Mouse (Mus musculus): ENCODE measurements around the gene Epb41l5.

Gene Epb41l5

DNA sequence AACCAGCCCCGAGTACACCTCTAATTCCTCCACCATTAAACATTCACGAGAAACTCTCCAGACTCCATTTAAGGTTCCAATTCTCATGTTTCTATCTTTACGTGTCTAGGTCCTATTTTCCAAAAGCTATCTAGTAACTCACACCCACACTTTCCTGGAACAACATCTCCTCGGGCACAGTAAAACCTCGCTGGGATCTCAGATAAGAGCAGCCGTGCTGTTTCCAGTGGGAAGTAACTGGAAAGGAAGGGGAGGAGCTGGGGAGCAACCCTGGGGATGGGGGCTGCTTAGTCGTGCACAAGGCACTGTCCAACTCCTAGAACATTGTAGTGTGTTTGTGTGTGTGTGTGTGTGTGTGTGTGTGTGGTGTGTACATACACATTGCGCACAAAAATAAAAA is 146.9 kb downstream of the Epb41l5 start:
- no peak for DNase-seq (ENCODE audit: low spot score)

DNA sequence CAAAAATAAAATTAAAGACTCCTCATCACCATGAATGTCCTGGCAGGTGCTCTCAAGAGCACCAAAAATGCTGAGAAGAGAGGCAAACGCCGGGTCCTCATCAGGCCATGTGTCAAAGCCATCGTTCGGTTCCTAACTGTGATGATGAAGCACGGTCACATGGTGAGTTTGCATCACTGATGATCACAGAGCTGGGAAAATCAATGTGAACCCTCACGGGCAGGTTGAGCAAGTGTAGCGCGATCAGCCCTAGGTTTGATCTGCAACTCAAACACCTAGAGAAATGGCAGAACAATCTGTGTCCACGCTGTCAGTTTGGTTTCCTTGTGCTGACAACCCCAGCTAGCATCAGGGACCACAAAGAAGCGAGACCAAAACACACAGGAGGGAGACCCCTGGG is 149.3 kb downstream of the Epb41l5 start:
- DNase-seq (ENCODE audit: low spot score) = no peak

DNA sequence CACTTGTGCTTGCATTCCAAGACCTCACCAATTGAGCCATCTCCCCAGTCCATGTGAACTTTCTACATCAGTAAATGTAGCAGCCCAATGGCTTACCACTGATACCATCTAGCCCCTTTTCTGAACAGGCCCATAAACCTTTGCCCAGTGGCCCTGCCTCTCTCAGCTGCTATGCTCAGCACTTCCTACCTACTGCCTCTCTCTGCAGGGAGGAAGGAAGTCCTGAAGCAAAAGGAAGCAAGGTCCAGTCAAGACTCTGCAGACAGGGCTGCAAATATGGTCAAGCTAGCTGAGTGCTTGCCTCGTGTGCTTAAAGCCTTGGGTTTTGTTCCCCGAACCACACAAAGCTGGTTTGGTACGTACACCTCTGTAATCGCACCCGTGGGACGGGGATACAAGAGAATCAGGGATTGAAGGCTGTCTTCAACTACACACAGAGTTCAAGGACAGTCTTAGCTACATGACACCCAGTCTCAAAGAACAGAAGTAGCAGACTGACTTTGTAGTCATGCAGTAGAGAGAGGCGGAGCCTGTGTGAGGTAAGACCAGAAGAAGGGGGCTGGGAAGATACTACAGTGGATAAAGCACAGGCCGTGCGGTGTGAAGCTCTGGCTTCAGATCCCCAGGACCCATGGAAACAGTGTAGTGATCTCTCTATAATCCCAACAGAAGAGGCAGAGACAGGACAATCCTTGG is 150.1 kb downstream of the Epb41l5 start:
- no peak for DNase-seq (ENCODE audit: low spot score)

DNA sequence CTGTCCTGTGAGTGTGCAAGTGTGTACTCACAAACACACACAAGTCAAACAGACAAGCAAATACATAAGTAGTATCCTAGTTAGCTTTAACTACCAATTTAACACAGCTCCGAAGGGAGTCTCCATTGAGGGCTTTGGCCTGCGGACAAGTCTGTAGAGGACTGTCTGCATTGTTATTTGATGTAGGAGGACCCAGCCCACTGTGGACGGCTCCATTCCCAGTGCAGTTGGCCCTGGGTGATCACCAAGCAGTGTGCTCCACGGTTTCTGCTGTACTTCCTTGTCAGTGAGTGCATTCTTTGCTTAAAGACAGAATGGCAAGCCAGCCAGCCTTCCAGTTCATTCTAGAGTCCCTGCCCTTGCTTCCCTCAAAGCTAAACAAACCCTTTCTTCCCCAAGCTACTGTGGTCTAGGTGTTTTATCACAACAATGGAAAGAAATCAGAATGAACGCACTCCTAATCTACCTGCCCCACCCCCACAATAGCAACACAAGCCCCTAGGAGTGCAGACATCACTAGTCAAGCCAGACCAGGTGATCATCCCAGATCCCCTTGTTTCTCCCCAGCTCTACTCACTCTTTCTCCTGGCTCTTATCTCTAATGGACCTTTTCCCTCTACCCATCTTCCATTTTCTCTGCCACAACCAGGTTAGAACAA is 151.3 kb downstream of the Epb41l5 start:
- no peak for DNase-seq (ENCODE audit: low spot score)

DNA sequence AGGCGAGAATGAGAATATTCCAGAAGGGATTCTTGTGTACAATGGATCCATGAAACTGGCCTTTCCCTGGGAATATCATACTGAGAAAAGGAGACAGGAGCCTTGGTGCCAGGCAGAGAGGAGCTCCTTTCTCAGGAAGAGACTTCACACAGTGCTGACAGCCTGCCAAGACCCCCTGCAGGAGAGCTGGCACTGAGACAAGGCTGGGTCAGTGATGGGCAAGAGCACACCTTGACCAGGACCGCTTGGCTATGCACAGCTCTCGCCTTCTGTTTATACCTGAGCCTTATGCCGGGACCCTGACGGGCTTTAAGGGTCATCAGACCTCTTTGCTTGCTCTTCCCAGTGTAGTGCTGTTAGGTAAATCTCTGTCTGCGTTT is 153.4 kb downstream of the Epb41l5 start:
- DNase-seq (ENCODE audit: low spot score) = no peak

Measured in urinary bladder, postnatal 25 days (tissue).